Comparison of ENCODE assay signal across 10 mouse cellular contexts in genomic region chr11:69623006-69623405, GRCm38 (mm10). TPM values are rescaled to one million over a fixed set of nuclear protein-coding genes. Genes with fewer than 3 reads are reported as not detected.
DNase-seq lines count a peak whose midpoint lies in the region; ATAC-seq and TF ChIP-seq lines count a peak whose summit lies in the region.
"Had no signal": no experiment of that assay in that cellular context is flagged by ENCODE, and none has a peak within 500 bp of the region (broad histone marks: within the 10 kb centered on the region; RNA-seq: fewer than 3 reads in every experiment).

No protein-coding gene starts in this region.

- no peaks in the 10 kb centered on the region for H3K9me3 ChIP-seq in kidney, postnatal 0 days (replicated peaks; ENCODE audit: low read length)
- H3K9me3 ChIP-seq in forebrain, embryonic 10.5 days: no peaks in the 10 kb centered on the region
- H3K9me3 ChIP-seq in limb, embryonic 12.5 days: no peaks in the 10 kb centered on the region
- no peaks in the 10 kb centered on the region for H3K9me3 ChIP-seq in neural tube, embryonic 12.5 days
- H3K9me3 ChIP-seq: G1E had no signal

- H3K4me2 ChIP-seq in kidney, postnatal 0 days (ENCODE audit: low read length): peak overlapping the region; percentile 84
- H3K4me2 ChIP-seq in limb, embryonic 12.5 days: peak overlapping the region; percentile 81
- H3K4me2 ChIP-seq in neural tube, embryonic 12.5 days (replicated peaks): peak overlapping the region; percentile 75

- H3K4me3 ChIP-seq in kidney, postnatal 0 days (replicated peaks; ENCODE audit: low read depth, low read length): no peak overlapping the region
- peak overlapping the region; percentile 59 for H3K4me3 ChIP-seq in forebrain, embryonic 10.5 days
- peak overlapping the region; percentile 49; the same call in 1 of the 2 replicates for H3K4me3 ChIP-seq in limb, embryonic 12.5 days (replicated peaks)
- H3K4me3 ChIP-seq in neural tube, embryonic 12.5 days: no peak overlapping the region

- 0 out of 2 replicates have a peak overlapping the region, but pooled peaks have one; percentile 82 for H3K9ac ChIP-seq in kidney, postnatal 0 days (ENCODE audit: low read depth, low read length)
- H3K9ac ChIP-seq in limb, embryonic 12.5 days (replicated peaks): no peak overlapping the region
- no peak overlapping the region for H3K9ac ChIP-seq in neural tube, embryonic 12.5 days

- 69% methylated on average over 4 of the region's 4 CpGs for WGBS in kidney, postnatal 0 days
- 75% methylated on average over 4 of the region's 4 CpGs for WGBS in forebrain, embryonic 10.5 days
- 60% methylated on average over 4 of the region's 4 CpGs for WGBS in limb, embryonic 12.5 days
- WGBS in neural tube, embryonic 12.5 days: 60% methylated on average over 4 of the region's 4 CpGs

- DNase-seq in kidney, postnatal 0 days (ENCODE audit: low spot score): no peak
- no peak for DNase-seq in kidney, postnatal 14 days
- no peak for DNase-seq in forebrain, embryonic 10.5 days (ENCODE audit: extremely low spot score, low spot score)
- DNase-seq in adipocyte (ENCODE audit: low spot score): no peak
- no peak for DNase-seq in kidney, adult 9 months

- no peak for ATAC-seq in kidney, postnatal 0 days (replicated peaks; ENCODE audit: low FRiP score, low read depth)
- ATAC-seq in limb, embryonic 12.5 days (ENCODE audit: insufficient number of reproducible peaks, insufficient read depth, low FRiP score, low TSS enrichment, low read depth): no peak
- no peak for ATAC-seq in neural tube, embryonic 12.5 days (ENCODE audit: low FRiP score, low read depth)
- ATAC-seq in megakaryocyte progenitor cell, adult 5-6 weeks (replicated peaks; ENCODE audit: poor library complexity): no peak

- no peak overlapping the region for H3K27ac ChIP-seq in kidney, postnatal 0 days
- H3K27ac ChIP-seq in forebrain, embryonic 10.5 days: peak overlapping the region; percentile 93; the same call in 1 of the 2 replicates
- H3K27ac ChIP-seq in limb, embryonic 12.5 days: no peak overlapping the region
- H3K27ac ChIP-seq in neural tube, embryonic 12.5 days: no peak overlapping the region

- H3K4me1 ChIP-seq in kidney, postnatal 0 days (replicated peaks; ENCODE audit: insufficient read depth, low read length): peaks cover 8% of the 10 kb centered on the region; the same call in 1 of the 2 replicates
- peaks cover 27% of the 10 kb centered on the region for H3K4me1 ChIP-seq in forebrain, embryonic 10.5 days
- peaks cover 10% of the 10 kb centered on the region for H3K4me1 ChIP-seq in limb, embryonic 12.5 days (replicated peaks)
- peaks cover 12% of the 10 kb centered on the region for H3K4me1 ChIP-seq in neural tube, embryonic 12.5 days

- no peaks in the 10 kb centered on the region for H3K27me3 ChIP-seq in kidney, postnatal 0 days (ENCODE audit: insufficient read depth, low read length)
- H3K27me3 ChIP-seq in forebrain, embryonic 10.5 days (ENCODE audit: poor library complexity, severe bottlenecking): 0 out of 2 replicates have a peak, but pooled peaks cover 1% of the 10 kb centered on the region
- H3K27me3 ChIP-seq in limb, embryonic 12.5 days: no peaks in the 10 kb centered on the region
- no peaks in the 10 kb centered on the region for H3K27me3 ChIP-seq in neural tube, embryonic 12.5 days (replicated peaks)

- no peak for TF ChIP-seq CTCF in kidney, postnatal 0 days (IDR thresholded peaks at IDR 0.05; ENCODE audit: low read depth)

- no peaks in the 10 kb centered on the region for H3K36me3 ChIP-seq in kidney, postnatal 0 days (ENCODE audit: insufficient read depth, low read length)
- H3K36me3 ChIP-seq in forebrain, embryonic 10.5 days (replicated peaks): 0 out of 2 replicates have a peak, but pooled peaks cover 2% of the 10 kb centered on the region
- 0 out of 2 replicates have a peak, but pooled peaks cover 3% of the 10 kb centered on the region for H3K36me3 ChIP-seq in limb, embryonic 12.5 days
- no peaks in the 10 kb centered on the region for H3K36me3 ChIP-seq in neural tube, embryonic 12.5 days
- H3K36me3 ChIP-seq: G1E had no signal

RNA-seq across cellular contexts. Expression of gene Sat2, which starts 1.2 kb away (rescaled TPM):
- polyA plus RNA-seq in kidney, postnatal 0 days (2015; fragmentation: Nextera tagmentation; extraction: Ambion mirVana): 27.6 and 31.3 TPM in 2 replicates
- 13.7 and 15.4 TPM in 2 replicates for polyA plus RNA-seq in forebrain, embryonic 10.5 days (2016; fragmentation: Nextera tagmentation; extraction: Ambion mirVana)
- polyA plus RNA-seq in limb, embryonic 12.5 days (2016; fragmentation: Nextera tagmentation; extraction: Ambion mirVana): 24.3 and 25.8 TPM in 2 replicates
- polyA plus RNA-seq in neural tube, embryonic 12.5 days (2016; fragmentation: Nextera tagmentation; extraction: Ambion mirVana): 22.0 and 23.3 TPM in 2 replicates
- not detected in 2 replicates for total RNA-seq in megakaryocyte progenitor cell, adult 5-6 weeks (2015)
- 0.37 and 1.5 TPM in 2 replicates for total RNA-seq in megakaryocyte progenitor cell, adult 5-6 weeks (2017)
- total RNA-seq: megakaryocyte-erythroid progenitor cell, adult 5-6 weeks had no signal
- polyA plus RNA-seq: G1E had no signal

RNA-seq across cellular contexts. Expression of gene Shbg, which starts 5.3 kb away (rescaled TPM):
- 0.13 TPM in 1 of 2 replicates, not detected in the other for polyA plus RNA-seq in kidney, postnatal 0 days (2015; fragmentation: Nextera tagmentation; extraction: Ambion mirVana)
- polyA plus RNA-seq in forebrain, embryonic 10.5 days (2016; fragmentation: Nextera tagmentation; extraction: Ambion mirVana): not detected in 2 replicates
- polyA plus RNA-seq in limb, embryonic 12.5 days (2016; fragmentation: Nextera tagmentation; extraction: Ambion mirVana): not detected in 2 replicates
- not detected in 2 replicates for polyA plus RNA-seq in neural tube, embryonic 12.5 days (2016; fragmentation: Nextera tagmentation; extraction: Ambion mirVana)
- total RNA-seq in megakaryocyte progenitor cell, adult 5-6 weeks (2015): not detected in 2 replicates
- total RNA-seq in megakaryocyte progenitor cell, adult 5-6 weeks (2017): not detected in 2 replicates
- total RNA-seq: G1E; megakaryocyte-erythroid progenitor cell, adult 5-6 weeks had no signal
- polyA plus RNA-seq: G1E had no signal

RNA-seq across cellular contexts. Expression of gene Fxr2, which starts 9.8 kb away (rescaled TPM):
- polyA plus RNA-seq in kidney, postnatal 0 days (2015; fragmentation: Nextera tagmentation; extraction: Ambion mirVana): 17.4 and 18.4 TPM in 2 replicates
- 32.5 and 34.6 TPM in 2 replicates for polyA plus RNA-seq in forebrain, embryonic 10.5 days (2016; fragmentation: Nextera tagmentation; extraction: Ambion mirVana)
- polyA plus RNA-seq in limb, embryonic 12.5 days (2016; fragmentation: Nextera tagmentation; extraction: Ambion mirVana): 56.0 and 63.9 TPM in 2 replicates
- 55.8 and 71.5 TPM in 2 replicates for polyA plus RNA-seq in neural tube, embryonic 12.5 days (2016; fragmentation: Nextera tagmentation; extraction: Ambion mirVana)
- 27.3 and 43.5 TPM in 2 replicates for total RNA-seq in megakaryocyte progenitor cell, adult 5-6 weeks (2015)
- total RNA-seq in megakaryocyte progenitor cell, adult 5-6 weeks (2017): 35.5 and 41.5 TPM in 2 replicates

RNA-seq across cellular contexts. Expression of gene Atp1b2, which starts 17.3 kb away (rescaled TPM):
- polyA plus RNA-seq in kidney, postnatal 0 days (2015; fragmentation: Nextera tagmentation; extraction: Ambion mirVana): 13.7 and 16.3 TPM in 2 replicates
- 4.3 and 4.6 TPM in 2 replicates for polyA plus RNA-seq in forebrain, embryonic 10.5 days (2016; fragmentation: Nextera tagmentation; extraction: Ambion mirVana)
- 3.0 and 4.8 TPM in 2 replicates for polyA plus RNA-seq in limb, embryonic 12.5 days (2016; fragmentation: Nextera tagmentation; extraction: Ambion mirVana)
- polyA plus RNA-seq in neural tube, embryonic 12.5 days (2016; fragmentation: Nextera tagmentation; extraction: Ambion mirVana): 8.4 and 10.8 TPM in 2 replicates
- 19.6 and 44.5 TPM in 2 replicates for total RNA-seq in megakaryocyte progenitor cell, adult 5-6 weeks (2015)
- 2.0 and 4.0 TPM in 2 replicates for total RNA-seq in megakaryocyte progenitor cell, adult 5-6 weeks (2017)

RNA-seq across cellular contexts. Expression of gene Sox15, which starts 32.1 kb away (rescaled TPM):
- 0.28 and 0.32 TPM in 2 replicates for polyA plus RNA-seq in kidney, postnatal 0 days (2015; fragmentation: Nextera tagmentation; extraction: Ambion mirVana)
- polyA plus RNA-seq in forebrain, embryonic 10.5 days (2016; fragmentation: Nextera tagmentation; extraction: Ambion mirVana): not detected in 2 replicates
- polyA plus RNA-seq in limb, embryonic 12.5 days (2016; fragmentation: Nextera tagmentation; extraction: Ambion mirVana): 0.68 TPM in 1 of 2 replicates, not detected in the other
- 0.30 TPM in 1 of 2 replicates, not detected in the other for polyA plus RNA-seq in neural tube, embryonic 12.5 days (2016; fragmentation: Nextera tagmentation; extraction: Ambion mirVana)
- not detected in 2 replicates for total RNA-seq in megakaryocyte progenitor cell, adult 5-6 weeks (2015)
- 0.95 TPM in 1 of 2 replicates, not detected in the other for total RNA-seq in megakaryocyte progenitor cell, adult 5-6 weeks (2017)
- total RNA-seq: G1E; megakaryocyte-erythroid progenitor cell, adult 5-6 weeks had no signal

Comparison
In these comparisons a context has a peak if more than half of its experiments do, and no peak if none do; other contexts are left out.
1. H3K4me3 ChIP-seq: peak in forebrain, embryonic 10.5 days (single experiment) and limb, embryonic 12.5 days (single experiment); none in kidney, postnatal 0 days (single experiment) and neural tube, embryonic 12.5 days (single experiment).
2. Peak in every context shown above with its lines, with median percentiles within 50 percentile points of each other: H3K4me2 ChIP-seq.